Mouse (Mus musculus) liver, embryonic 16.5 days (tissue): ENCODE data around the gene Ccdc151. TPM values are rescaled to one million over a fixed set of nuclear protein-coding genes. Genes with fewer than 3 reads are reported as not detected.

ENCODE experiments used
- ATAC-seq: fragments of 200-750 bp; cut with Nextera tagmentation; 2 replicates; pipeline ENCODE4 v1.8.0; 2017; ENCODE audit warnings: low read depth, mild to moderate bottlenecking, moderate number of reproducible peaks, moderate library complexity
- H3K27ac ChIP-seq: fragments of 300-500 bp; sonication (generic); 2 replicates; pipeline ENCODE4 v1.5.1; 2014; ENCODE audit warnings: mild to moderate bottlenecking, low read length
- H3K27me3 ChIP-seq: fragments of 300-500 bp; sonication (generic); 2 replicates; pipeline ENCODE4 v1.6.1; 2014; ENCODE audit warnings: low read depth, low read length, mixed read lengths; ENCODE audit not compliant: control insufficient read depth, insufficient read depth
- H3K36me3 ChIP-seq: fragments of 300-500 bp; sonication (generic); 2 replicates; pipeline ENCODE4 v1.6.1; 2014; ENCODE audit warnings: mild to moderate bottlenecking; ENCODE audit not compliant: control insufficient read depth, insufficient read depth
- H3K4me1 ChIP-seq: fragments of 300-500 bp; sonication (generic); 2 replicates; pipeline ENCODE4 v1.6.1; 2014; ENCODE audit warnings: low read depth, low read length, mixed read lengths; ENCODE audit not compliant: control insufficient read depth
- H3K4me2 ChIP-seq: fragments of 300-500 bp; sonication (generic); 2 replicates; pipeline ENCODE4 v1.6.1; 2014; ENCODE audit warnings: low read depth, low read length, mixed read lengths
- H3K4me3 ChIP-seq: fragments of 300-500 bp; sonication (generic); 2 replicates; pipeline ENCODE4 v1.5.1; 2014; ENCODE audit warnings: low read depth, mild to moderate bottlenecking, low read length
- H3K9ac ChIP-seq: fragments of 300-500 bp; sonication (generic); 2 replicates; pipeline ENCODE4 v1.6.1; 2014; ENCODE audit warnings: low read depth, low read length
- H3K9me3 ChIP-seq: fragments of 300-500 bp; sonication (generic); replicated peaks from 2 replicates; pipeline ENCODE4 v1.6.1; 2016; ENCODE audit warnings: low read length; ENCODE audit not compliant: control insufficient read depth
- WGBS: fragments of 180-500 bp; shearing (Covaris S2); extraction: QIAGEN DNeasy Blood & Tissue Kit; methylation state at CpG from one replicate; pipeline ENCODE4 v1.1.7; 2014; ENCODE audit not compliant: insufficient replicate concordance; 5-methylcytosine and 5-hydroxymethylcytosine counted together
- polyA plus RNA-seq: library from polyadenylated mRNA; unstranded; fragments of >200 nt; fragmentation: Nextera tagmentation; extraction: Ambion mirVana; gene quantifications from 2 replicates; pipeline ENCODE4 v1.2.1, GENCODE M21; 2015

Gene Ccdc151
- polyA plus RNA-seq, 1 experiment from 2014 or later, result 0.05 TPM

DNA sequence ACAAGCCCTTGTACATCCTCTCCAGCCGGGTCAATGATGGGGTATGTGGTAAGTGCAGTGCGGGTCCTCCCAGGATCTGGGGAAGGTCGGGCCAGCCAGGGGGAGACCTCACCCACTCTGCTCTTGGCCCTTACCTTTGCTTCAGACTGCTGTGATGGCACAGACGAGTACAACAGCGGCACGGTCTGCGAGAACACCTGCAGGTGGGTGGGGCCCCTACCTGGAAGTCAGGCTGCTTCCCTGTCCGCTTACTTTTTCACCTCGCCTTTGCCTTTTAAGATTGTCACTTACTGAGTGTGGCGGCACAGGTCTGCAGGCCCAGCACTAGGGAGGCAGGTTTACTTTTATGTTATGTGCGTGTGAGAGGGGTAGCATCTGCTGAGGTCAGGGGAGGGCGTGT is 2.1 kb upstream of the Ccdc151 start:
- Histone ChIP-seq H3K9me3 (no peaks in the 10 kb centered on the region), H3K4me3 (no peak overlapping the region), H3K27me3 (no peaks in the 10 kb centered on the region), H3K36me3 (peaks cover 18% of the 10 kb centered on the region), H3K4me2 (no peak overlapping the region), H3K27ac (no peak overlapping the region), H3K9ac (no peak overlapping the region), H3K4me1 (peaks cover 15% of the 10 kb centered on the region)
- no peak for ATAC-seq
- WGBS, result 85% methylated on average over 12 of the region's 12 CpGs

DNA sequence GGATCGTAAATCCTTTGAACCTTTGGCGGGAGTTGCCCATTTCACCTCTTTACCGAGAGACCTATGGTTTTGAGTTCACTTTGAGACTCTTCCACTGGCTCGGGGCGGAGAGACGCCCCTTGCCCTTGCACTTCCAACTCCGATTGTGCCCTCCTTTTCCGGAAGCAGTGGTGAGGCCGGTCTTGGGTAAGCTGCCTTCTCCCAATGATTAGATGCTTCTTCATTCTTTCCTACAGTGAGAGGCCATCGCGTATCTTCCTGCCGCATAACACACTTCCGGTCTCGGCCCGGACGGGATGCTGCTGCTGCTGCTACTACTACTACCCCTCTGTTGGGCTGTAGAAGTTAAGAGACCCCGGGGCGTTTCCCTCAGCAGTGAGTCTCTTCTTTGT is 725 bp upstream of the Ccdc151 start:
- under 1% methylated on average over 18 of the region's 18 CpGs for WGBS
- Histone ChIP-seq H3K4me3 (peak overlapping the region; percentile 76), H3K9me3 (no peaks in the 10 kb centered on the region), H3K4me2 (peak overlapping the region; percentile 90), H3K27ac (peak overlapping the region; percentile 67), H3K36me3 (peaks cover 9% of the 10 kb centered on the region), H3K4me1 (peaks cover 15% of the 10 kb centered on the region), H3K9ac (peak overlapping the region; percentile 61), H3K27me3 (no peaks in the 10 kb centered on the region)
- peak; percentile 7; the same call in 1 of the 2 replicates for ATAC-seq

DNA sequence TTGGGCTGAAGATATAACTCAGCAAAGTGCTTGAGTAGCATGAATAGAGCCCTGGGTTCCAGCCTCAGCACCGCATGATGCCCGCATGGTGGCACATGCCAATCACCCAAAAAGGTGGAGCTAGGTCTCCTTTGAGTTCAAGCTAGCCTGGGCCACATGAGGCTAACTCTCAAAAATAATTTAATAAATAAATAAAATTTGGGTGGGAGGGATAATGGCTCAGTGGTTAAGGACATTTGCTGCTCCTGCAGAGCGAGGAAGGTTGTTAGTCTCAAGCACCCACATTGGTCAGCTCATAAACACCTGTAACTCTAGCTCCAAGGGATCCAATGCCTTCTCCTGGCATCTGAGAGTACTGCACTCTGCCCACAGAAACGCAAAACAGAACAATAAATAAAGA is 801 bp downstream of the Ccdc151 start:
- H3K9ac ChIP-seq, result no peak overlapping the region
- H3K4me2 ChIP-seq, result no peak overlapping the region
- H3K27ac ChIP-seq, result no peak overlapping the region
- H3K36me3 ChIP-seq, result peaks cover 1% of the 10 kb centered on the region
- ATAC-seq, result no peak
- no peaks in the 10 kb centered on the region for H3K27me3 ChIP-seq
- 78% methylated on average over 4 of the region's 4 CpGs for WGBS
- H3K4me3 ChIP-seq, result no peak overlapping the region
- H3K4me1 ChIP-seq, result peaks cover 15% of the 10 kb centered on the region
- no peaks in the 10 kb centered on the region for H3K9me3 ChIP-seq

DNA sequence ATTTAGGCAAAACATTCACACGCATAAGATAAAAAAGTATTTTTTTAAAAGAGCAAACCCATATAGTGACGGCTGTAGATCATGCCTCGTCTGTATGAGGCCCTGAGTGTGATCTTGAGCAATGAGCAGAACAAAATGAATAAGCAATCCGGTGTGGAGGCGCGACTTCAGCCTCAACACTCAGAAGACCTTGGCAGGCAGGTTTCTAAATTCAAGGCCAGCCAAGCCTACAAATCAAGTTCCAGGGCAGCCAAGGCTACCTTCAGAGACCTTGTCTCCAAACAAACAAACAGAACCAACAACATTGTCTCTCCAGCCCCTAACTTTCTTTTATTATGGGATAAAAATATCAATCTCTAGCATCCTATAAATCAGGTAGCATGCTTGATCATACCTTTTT is 2.1 kb downstream of the Ccdc151 start:
- peaks cover 15% of the 10 kb centered on the region for H3K4me1 ChIP-seq
- WGBS, result 70% methylated on average over 6 of the region's 6 CpGs

DNA sequence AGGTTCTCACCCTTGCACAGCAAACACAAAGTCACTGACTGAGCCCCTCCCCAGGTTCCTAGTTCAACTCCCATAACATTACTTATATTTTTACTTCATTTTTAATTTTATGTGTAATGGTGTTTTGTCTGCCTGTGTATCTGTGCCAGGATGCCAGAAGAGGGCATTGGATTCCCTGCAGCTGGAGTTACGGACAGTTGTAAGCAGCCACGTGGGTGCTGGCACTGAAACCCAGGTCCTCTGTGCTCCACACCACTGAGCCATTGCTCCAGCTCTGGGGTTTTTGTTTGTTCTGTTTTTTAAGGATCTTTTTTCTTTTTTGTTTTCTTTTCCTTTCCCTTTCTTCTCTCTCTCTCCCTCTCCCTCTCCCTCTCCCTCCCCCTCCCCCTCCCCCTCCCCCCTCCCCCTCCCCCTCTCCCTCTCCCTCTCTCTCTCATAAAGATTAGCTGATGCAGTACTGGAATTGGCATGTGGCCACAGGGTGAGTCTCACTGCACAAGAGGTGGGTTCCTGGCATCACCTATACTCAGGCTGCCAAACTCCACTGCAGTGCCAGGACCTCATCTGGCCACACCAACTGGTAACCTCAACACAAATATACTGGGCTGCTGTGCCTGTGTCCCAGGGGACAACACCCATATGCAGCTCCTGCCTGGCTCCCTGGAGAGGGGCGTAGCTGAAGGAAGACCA is 6.1 kb downstream of the Ccdc151 start:
- no peak for ATAC-seq
- Histone ChIP-seq H3K4me2 (no peak overlapping the region), H3K27me3 (peaks cover 16% of the 10 kb centered on the region), H3K9ac (no peak overlapping the region), H3K9me3 (no peaks in the 10 kb centered on the region), H3K4me1 (no peaks in the 10 kb centered on the region; the same call in 1 of the 2 replicates), H3K27ac (no peak overlapping the region), H3K36me3 (no peaks in the 10 kb centered on the region), H3K4me3 (no peak overlapping the region)
- WGBS, result 68% methylated on average over 3 of the region's 3 CpGs

More for the DNA sequence above, 2.1 kb downstream of the Ccdc151 start:
- no peaks in the 10 kb centered on the region for H3K9me3 ChIP-seq
- no peak overlapping the region for H3K4me2 ChIP-seq
- H3K9ac ChIP-seq, result no peak overlapping the region
- no peaks in the 10 kb centered on the region for H3K27me3 ChIP-seq
- H3K4me3 ChIP-seq, result no peak overlapping the region
- no peaks in the 10 kb centered on the region; the same call in 1 of the 2 replicates for H3K36me3 ChIP-seq
- no peak overlapping the region for H3K27ac ChIP-seq
- ATAC-seq, result no peak

DNA sequence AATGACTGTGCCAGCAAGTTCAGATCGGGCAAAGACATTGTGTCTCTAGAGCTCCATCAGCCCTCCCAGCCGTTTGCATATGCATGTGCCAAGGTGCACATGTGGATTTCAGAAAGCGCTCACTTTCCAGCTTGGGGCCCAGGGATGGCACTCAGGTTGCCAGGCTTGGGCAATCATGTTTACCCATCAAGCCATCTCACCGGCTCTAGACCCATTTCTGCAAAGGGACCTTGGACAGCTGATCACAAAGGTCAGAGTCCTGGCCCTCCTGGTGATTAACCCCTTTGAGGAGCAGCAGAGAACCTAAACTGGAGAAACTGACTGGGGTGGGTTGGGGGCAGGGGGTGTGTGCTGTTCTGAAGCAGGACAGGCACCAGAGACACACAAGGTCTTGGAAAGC is 10.2 kb downstream of the Ccdc151 start:
- Histone ChIP-seq H3K4me1 (peaks cover 6% of the 10 kb centered on the region), H3K4me3 (no peak overlapping the region), H3K27me3 (peaks cover 57% of the 10 kb centered on the region), H3K27ac (no peak overlapping the region), H3K9ac (no peak overlapping the region), H3K9me3 (no peaks in the 10 kb centered on the region), H3K36me3 (no peaks in the 10 kb centered on the region), H3K4me2 (no peak overlapping the region)
- ATAC-seq, result no peak
- 59% methylated on average over 4 of the region's 4 CpGs for WGBS

DNA sequence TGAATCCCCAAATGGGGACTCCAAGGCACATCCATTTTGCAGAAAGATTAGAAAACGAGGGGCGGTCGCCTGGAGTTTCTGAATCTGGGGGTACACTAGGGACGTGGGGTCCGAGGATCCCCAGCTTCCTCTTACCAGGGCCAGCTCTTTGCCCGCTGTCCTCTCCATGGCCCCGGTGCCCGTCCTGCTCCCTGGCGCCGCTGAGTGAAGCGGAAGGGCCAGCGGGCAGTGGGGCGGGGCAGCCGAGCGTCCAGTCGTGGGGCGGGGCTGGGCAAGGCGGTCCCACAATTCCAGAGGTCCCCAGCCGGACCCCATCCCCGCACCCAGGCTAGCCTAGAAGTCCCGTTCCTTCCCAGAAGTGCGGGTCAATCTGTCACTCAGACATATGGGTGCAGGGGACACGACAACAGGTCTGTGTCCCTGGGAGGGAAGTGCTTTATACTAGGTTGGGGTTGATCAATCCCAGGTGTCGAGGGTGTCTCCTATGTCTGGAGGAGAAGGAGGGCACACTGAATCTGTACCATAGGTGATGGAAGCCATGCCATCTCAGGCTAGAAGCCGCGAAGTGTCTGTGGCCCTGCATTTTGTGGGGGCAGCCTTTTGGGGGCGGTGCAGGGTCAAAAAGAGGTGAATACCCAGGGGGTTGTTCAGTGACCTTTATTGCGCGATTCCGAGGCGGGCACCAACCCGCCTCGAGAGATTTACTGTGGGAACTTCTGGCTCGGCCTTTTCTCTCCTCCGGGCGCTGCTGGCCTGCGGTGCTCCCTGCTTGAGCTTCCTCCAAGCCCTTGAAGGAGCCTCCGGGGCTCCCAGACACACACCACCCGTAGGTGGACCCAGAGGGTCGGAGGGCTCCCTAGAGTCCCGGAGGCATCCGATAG is 13.0 kb downstream of the Ccdc151 start, which contains the start of gene Rgl3:
Gene Rgl3 (minus strand): TSS at position 217 of the 881 bp plus-strand sequence.
- WGBS, result 2% methylated on average over 42 of the region's 42 CpGs
- Histone ChIP-seq H3K9me3 (no peaks in the 10 kb centered on the region), H3K4me3 (peak within 1 kb of the TSS; percentile 46), H3K27me3 (peaks cover 81% of the 10 kb centered on the region), H3K4me1 (peaks cover 6% of the 10 kb centered on the region), H3K27ac (no peak within 1 kb of the TSS), H3K36me3 (no peaks in the 10 kb centered on the region), H3K9ac (no peak within 1 kb of the TSS), H3K4me2 (peak within 1 kb of the TSS; percentile 55)
- no peak for ATAC-seq

DNA sequence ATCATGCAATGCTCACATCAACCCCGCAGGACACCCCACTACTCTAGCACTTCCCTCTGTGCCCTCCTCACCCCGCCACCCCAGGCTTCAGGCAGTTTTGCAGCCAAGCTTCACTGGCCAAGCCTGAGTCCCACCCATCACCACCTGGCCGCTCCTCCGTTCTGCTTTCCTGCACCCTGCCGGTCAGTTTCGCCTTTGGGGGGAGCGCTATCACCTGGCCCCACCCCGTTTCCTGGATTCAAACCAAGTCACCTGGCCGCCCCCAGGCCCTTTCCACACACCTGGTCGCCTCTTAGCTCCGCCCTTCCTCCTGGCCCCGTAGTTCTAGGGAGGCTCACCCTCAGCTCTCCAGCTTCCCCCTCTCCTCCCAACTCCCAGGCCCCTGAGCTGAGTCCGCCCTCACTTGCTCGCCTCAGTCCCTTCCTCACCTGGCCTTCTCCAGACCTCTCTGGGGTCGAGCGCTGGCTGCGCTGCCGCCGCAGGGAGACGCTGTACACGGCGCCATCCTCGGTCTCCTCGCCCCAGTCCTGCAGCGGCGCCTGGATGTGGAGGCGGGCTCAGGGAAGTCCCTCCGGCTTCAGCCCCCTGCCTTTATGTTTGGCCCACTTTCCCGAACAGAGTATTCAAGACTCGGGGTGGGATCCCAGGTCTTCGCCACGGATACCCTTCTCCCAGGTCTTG is 13.9 kb downstream of the Ccdc151 start:
- Histone ChIP-seq H3K4me2 (peak overlapping the region; percentile 55), H3K4me3 (peak overlapping the region; percentile 46), H3K36me3 (no peaks in the 10 kb centered on the region), H3K27me3 (peaks cover 87% of the 10 kb centered on the region), H3K27ac (no peak overlapping the region), H3K9me3 (no peaks in the 10 kb centered on the region), H3K4me1 (peaks cover 6% of the 10 kb centered on the region), H3K9ac (no peak overlapping the region)
- 2% methylated on average over 32 of the region's 32 CpGs for WGBS
- ATAC-seq, result no peak
